ENCODE assay signal across 8 mouse cellular contexts in the genomic region with DNA sequence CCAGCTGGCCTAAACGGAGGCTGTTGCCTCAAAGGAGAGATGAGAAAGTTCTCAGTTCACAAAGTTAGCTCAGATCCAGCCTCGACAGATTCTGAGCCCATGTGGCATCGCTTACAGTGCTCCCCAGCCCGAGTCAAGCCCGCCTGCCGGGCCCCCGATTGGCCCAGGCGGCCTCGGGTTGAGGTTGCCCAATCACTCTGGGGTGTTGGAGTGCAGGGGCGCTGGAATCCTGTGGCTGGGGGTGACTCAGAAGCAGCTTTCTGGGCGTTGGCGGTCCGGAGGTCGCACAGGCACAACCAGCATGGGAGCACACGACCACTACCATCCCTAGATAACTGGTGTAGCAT. TPM values are rescaled to one million over a fixed set of nuclear protein-coding genes. Genes with fewer than 3 reads are reported as not detected.
DNase-seq lines count a peak whose midpoint lies in the region; ATAC-seq and TF ChIP-seq lines count a peak whose summit lies in the region.

No protein-coding gene starts in this region.

- no peaks in the 10 kb centered on the region for H3K36me3 ChIP-seq in heart, adult 2 months (ENCODE audit: control insufficient read depth, insufficient read depth, low read length)
- H3K36me3 ChIP-seq in intestine, postnatal 0 days (ENCODE audit: control insufficient read depth, insufficient read depth): no peaks in the 10 kb centered on the region
- H3K36me3 ChIP-seq in lung, postnatal 0 days (ENCODE audit: insufficient read depth, low read length): no peaks in the 10 kb centered on the region

- TF ChIP-seq CTCF in heart, adult 2 months (IDR thresholded peaks at IDR 0.05): no peak
- no peak for TF ChIP-seq CTCF in intestine, postnatal 0 days (IDR thresholded peaks at IDR 0.05; ENCODE audit: low read depth)
- TF ChIP-seq CTCF in lung, postnatal 0 days (IDR thresholded peaks at IDR 0.05): no peak

- H3K9ac ChIP-seq in heart, adult 2 months (ENCODE audit: low read depth, low read length): peak overlapping the region; percentile 77
- H3K9ac ChIP-seq in intestine, postnatal 0 days (ENCODE audit: low read depth, low read length): peak overlapping the region; percentile 65
- peak overlapping the region; percentile 54 for H3K9ac ChIP-seq in lung, postnatal 0 days (replicated peaks; ENCODE audit: low read depth)

- H3K4me2 ChIP-seq in intestine, postnatal 0 days (replicated peaks; ENCODE audit: low read depth): peak overlapping the region; percentile 90
- H3K4me2 ChIP-seq in lung, postnatal 0 days (replicated peaks; ENCODE audit: low read depth, low read length): peak overlapping the region; percentile 81

- WGBS in heart, adult 2 months: 10% methylated on average over 15 of the region's 15 CpGs
- WGBS in intestine, postnatal 0 days: under 1% methylated on average over 15 of the region's 15 CpGs
- WGBS in lung, postnatal 0 days: 2% methylated on average over 15 of the region's 15 CpGs

- peak; percentile 60 for ATAC-seq in intestine, postnatal 0 days
- peak; percentile 59 for ATAC-seq in lung, postnatal 0 days
- ATAC-seq in neutrophil, adult 5-6 weeks (ENCODE audit: extremely low read depth, insufficient number of reproducible peaks, low FRiP score, poor library complexity, severe bottlenecking): peak; percentile 21; the same call in 1 of the 2 replicates

- DNase-seq in right cerebral cortex, postnatal 36 days (ENCODE audit: low spot score in 2 of 2): peak; percentile 3 to 7
- no peak for DNase-seq in right cerebral cortex, adult 2 months (ENCODE audit: low spot score in 2 of 2)
- DNase-seq in embryo, embryonic 10.5 days (ENCODE audit: low spot score): peak; percentile 83
- peak; percentile 72 to 78 for DNase-seq in heart, adult 2 months
- DNase-seq in lung, postnatal 0 days (ENCODE audit: low spot score): peak; percentile 80
- DNase-seq in urinary bladder, postnatal 4 days (ENCODE audit: low spot score in 2 of 2): peak; percentile 34 to 62

- peak overlapping the region; percentile 77 for H3K27ac ChIP-seq in heart, adult 2 months
- peak overlapping the region; percentile 74 for H3K27ac ChIP-seq in intestine, postnatal 0 days (ENCODE audit: low read depth, low read length)
- H3K27ac ChIP-seq in lung, postnatal 0 days (ENCODE audit: low read length): peak overlapping the region; percentile 92

- intact Hi-C loops in heart, adult 2 months (cut with DNase I): no loop called here

- H3K27me3 ChIP-seq in heart, adult 2 months (ENCODE audit: control insufficient read depth, insufficient read depth, low read length): no peaks in the 10 kb centered on the region
- H3K27me3 ChIP-seq in intestine, postnatal 0 days (replicated peaks; ENCODE audit: control insufficient read depth, insufficient read depth, low read length): no peaks in the 10 kb centered on the region
- H3K27me3 ChIP-seq in lung, postnatal 0 days (replicated peaks; ENCODE audit: insufficient read depth, low read length): no peaks in the 10 kb centered on the region

- 0 out of 2 replicates have a peak, but pooled peaks have one; percentile 23 for TF ChIP-seq POLR2A in heart, adult 2 months (IDR thresholded peaks at IDR 0.05; ENCODE audit: insufficient read depth, low read depth, low read length)

- peak overlapping the region; percentile 73 for H3K4me3 ChIP-seq in heart, adult 2 months
- peak overlapping the region; percentile 77 for H3K4me3 ChIP-seq in intestine, postnatal 0 days (ENCODE audit: low read depth, low read length)
- H3K4me3 ChIP-seq in lung, postnatal 0 days (ENCODE audit: low read depth, low read length): peak overlapping the region; percentile 79

- H3K4me1 ChIP-seq in heart, adult 2 months (ENCODE audit: control insufficient read depth, insufficient read depth, low read length): no peaks in the 10 kb centered on the region
- 0 out of 2 replicates have a peak, but pooled peaks cover 4% of the 10 kb centered on the region for H3K4me1 ChIP-seq in intestine, postnatal 0 days (replicated peaks; ENCODE audit: control insufficient read depth, insufficient read depth, low read length)
- H3K4me1 ChIP-seq in lung, postnatal 0 days (ENCODE audit: insufficient read depth, low read depth, low read length): no peaks in the 10 kb centered on the region

- no peaks in the 10 kb centered on the region for H3K9me3 ChIP-seq in intestine, postnatal 0 days (ENCODE audit: control insufficient read depth)
- no peaks in the 10 kb centered on the region for H3K9me3 ChIP-seq in lung, postnatal 0 days (ENCODE audit: low read length)

- no peaks in the 10 kb centered on the region for H3K79me2 ChIP-seq in heart, adult 2 months (replicated peaks; ENCODE audit: control insufficient read depth, insufficient read depth, low read length)

- TF ChIP-seq EP300 in heart, adult 2 months (IDR thresholded peaks at IDR 0.05; ENCODE audit: insufficient read depth, low read depth, low read length): no peak
- no peak for TF ChIP-seq EP300 in lung, postnatal 0 days (IDR thresholded peaks at IDR 0.05)

RNA-seq across cellular contexts. Expression of gene Dse, which starts 1.1 kb away (rescaled TPM):
- total RNA-seq in heart, adult 2 months (2021): 1 to 10 TPM; 4.3 to 5.0 TPM
- 3.2 and 5.2 TPM in 2 replicates for polyA plus RNA-seq in heart, adult 2 months (2012; rRNA removed)
- 5.8 and 6.3 TPM in 2 replicates for polyA plus RNA-seq in intestine, postnatal 0 days (2015; fragmentation: Nextera tagmentation; extraction: Ambion mirVana)
- 15.4 and 17.0 TPM in 2 replicates for polyA plus RNA-seq in lung, postnatal 0 days (2015; fragmentation: Nextera tagmentation; extraction: Ambion mirVana)
- total RNA-seq in neutrophil, adult 5-6 weeks (2017): 4.7 and 5.1 TPM in 2 replicates

Comparison
In these comparisons a context has a peak if more than half of its experiments do, and no peak if none do; other contexts are left out.
1. DNase-seq: peak in right cerebral cortex, postnatal 36 days (2 of 2), embryo, embryonic 10.5 days (single experiment), heart, adult 2 months (2 of 2), lung, postnatal 0 days (single experiment) and urinary bladder, postnatal 4 days (2 of 2); none in right cerebral cortex, adult 2 months (0 of 2).
2. Peak in every context shown above with its lines, with median percentiles within 50 percentile points of each other: H3K27ac ChIP-seq, H3K4me3 ChIP-seq, H3K9ac ChIP-seq and ATAC-seq.